Mouse (Mus musculus): ENCODE measurements around the gene Mthfd2. TPM values are rescaled to one million over a fixed set of nuclear protein-coding genes. Genes with fewer than 3 reads are reported as not detected.

Mthfd2 gene
- polyA plus RNA-seq, 1 experiment from 2014 or later, result 21.1 TPM

- Histone ChIP-seq H3K4me3 (ENCODE audit: low read depth, low read length) (no peak overlapping the region), H3K9ac (ENCODE audit: low read length) (no peak overlapping the region), H3K27ac (replicated peaks) (no peak overlapping the region), H3K9me3 (ENCODE audit: control insufficient read depth, low read length) (no peaks in the 10 kb centered on the region), H3K4me2 (replicated peaks; ENCODE audit: low read depth) (no peak overlapping the region), H3K36me3 (ENCODE audit: control insufficient read depth, insufficient read depth, low read length) (no peaks in the 10 kb centered on the region), H3K27me3 (ENCODE audit: control insufficient read depth, insufficient read depth, low read length) (no peaks in the 10 kb centered on the region), H3K4me1 (replicated peaks; ENCODE audit: control insufficient read depth, insufficient read depth) (no peaks in the 10 kb centered on the region)
- DNase-seq (ENCODE audit: low spot score) (no peak), ATAC-seq (ENCODE audit: low FRiP score, low TSS enrichment) (no peak)
- 86% methylated on average over 11 of the region's 11 CpGs for WGBS
- TF ChIP-seq CTCF (IDR thresholded peaks at IDR 0.05; ENCODE audit: low read depth) (no peak), EP300 (optimal IDR thresholded peaks at IDR 0.05) (no peak)
These were observed 52.0 kb downstream of the Mthfd2 start for GRCm38 (mm10) chr6:83273733-83274132.

GRCm38 (mm10) chr6:83268144-83269010, 57.3 kb downstream of the Mthfd2 start:
- Histone ChIP-seq H3K36me3 (ENCODE audit: control insufficient read depth, insufficient read depth, low read length) (no peaks in the 10 kb centered on the region), H3K4me2 (replicated peaks; ENCODE audit: low read depth) (peak overlapping the region; percentile 60), H3K4me3 (ENCODE audit: low read depth, low read length) (peak overlapping the region; percentile 47), H3K4me1 (replicated peaks; ENCODE audit: control insufficient read depth, insufficient read depth) (no peaks in the 10 kb centered on the region), H3K9ac (ENCODE audit: low read length) (peak overlapping the region; percentile 62), H3K27ac (replicated peaks) (peak overlapping the region; percentile 61), H3K9me3 (ENCODE audit: control insufficient read depth, low read length) (no peaks in the 10 kb centered on the region), H3K27me3 (ENCODE audit: control insufficient read depth, insufficient read depth, low read length) (no peaks in the 10 kb centered on the region)
- WGBS, result 3% methylated on average over 28 of the region's 28 CpGs
- DNase-seq (ENCODE audit: low spot score) (peak; percentile 95), ATAC-seq (ENCODE audit: low FRiP score, low TSS enrichment) (peak; percentile 98)
- TF ChIP-seq CTCF (IDR thresholded peaks at IDR 0.05; ENCODE audit: low read depth) (peak; percentile 92), EP300 (optimal IDR thresholded peaks at IDR 0.05) (no peak)

- Histone ChIP-seq H3K36me3 (ENCODE audit: control insufficient read depth, insufficient read depth, low read length) (no peaks in the 10 kb centered on the region), H3K27ac (replicated peaks) (no peak overlapping the region), H3K9ac (ENCODE audit: low read length) (no peak overlapping the region), H3K4me3 (ENCODE audit: low read depth, low read length) (no peak overlapping the region), H3K4me2 (replicated peaks; ENCODE audit: low read depth) (peak overlapping the region; percentile 60), H3K4me1 (replicated peaks; ENCODE audit: control insufficient read depth, insufficient read depth) (no peaks in the 10 kb centered on the region), H3K27me3 (ENCODE audit: control insufficient read depth, insufficient read depth, low read length) (no peaks in the 10 kb centered on the region), H3K9me3 (ENCODE audit: control insufficient read depth, low read length) (no peaks in the 10 kb centered on the region)
- ATAC-seq (ENCODE audit: low FRiP score, low TSS enrichment), result no peak
- TF ChIP-seq EP300 (optimal IDR thresholded peaks at IDR 0.05) (no peak), CTCF (IDR thresholded peaks at IDR 0.05; ENCODE audit: low read depth) (no peak)
- DNase-seq (ENCODE audit: low spot score), result no peak
- 56% methylated on average over 4 of the region's 4 CpGs for WGBS
These were observed 58.1 kb downstream of the Mthfd2 start for GRCm38 (mm10) chr6:83267616-83268015.

- ATAC-seq (ENCODE audit: low FRiP score, low TSS enrichment), result no peak
- Histone ChIP-seq H3K9me3 (ENCODE audit: control insufficient read depth, low read length) (no peaks in the 10 kb centered on the region), H3K36me3 (ENCODE audit: control insufficient read depth, insufficient read depth, low read length) (no peaks in the 10 kb centered on the region), H3K9ac (ENCODE audit: low read length) (no peak overlapping the region), H3K4me3 (ENCODE audit: low read depth, low read length) (no peak overlapping the region), H3K27ac (replicated peaks) (no peak overlapping the region), H3K27me3 (ENCODE audit: control insufficient read depth, insufficient read depth, low read length) (no peaks in the 10 kb centered on the region), H3K4me1 (replicated peaks; ENCODE audit: control insufficient read depth, insufficient read depth) (no peaks in the 10 kb centered on the region), H3K4me2 (replicated peaks; ENCODE audit: low read depth) (no peak overlapping the region)
- DNase-seq (ENCODE audit: low spot score), result no peak
- WGBS, result 92% methylated on average over 4 of the region's 4 CpGs
- no peak for TF ChIP-seq CTCF (IDR thresholded peaks at IDR 0.05; ENCODE audit: low read depth)
- no peak for TF ChIP-seq EP300 (optimal IDR thresholded peaks at IDR 0.05)
These were observed 60.1 kb downstream of the Mthfd2 start for GRCm38 (mm10) chr6:83265653-83266052.

GRCm38 (mm10) chr6:83265253-83265652, 60.5 kb downstream of the Mthfd2 start:
- peak; percentile 68 for TF ChIP-seq CTCF (IDR thresholded peaks at IDR 0.05; ENCODE audit: low read depth)
- no peak for TF ChIP-seq EP300 (optimal IDR thresholded peaks at IDR 0.05)
- DNase-seq (ENCODE audit: low spot score) (peak; percentile 36), ATAC-seq (ENCODE audit: low FRiP score, low TSS enrichment) (no peak)

GRCm38 (mm10) chr6:83264516-83264915, 61.2 kb downstream of the Mthfd2 start:
- Histone ChIP-seq H3K9ac (ENCODE audit: low read length) (no peak overlapping the region), H3K4me3 (ENCODE audit: low read depth, low read length) (no peak overlapping the region), H3K4me2 (replicated peaks; ENCODE audit: low read depth) (no peak overlapping the region), H3K27me3 (ENCODE audit: control insufficient read depth, insufficient read depth, low read length) (no peaks in the 10 kb centered on the region), H3K27ac (replicated peaks) (no peak overlapping the region), H3K36me3 (ENCODE audit: control insufficient read depth, insufficient read depth, low read length) (no peaks in the 10 kb centered on the region), H3K4me1 (replicated peaks; ENCODE audit: control insufficient read depth, insufficient read depth) (no peaks in the 10 kb centered on the region), H3K9me3 (ENCODE audit: control insufficient read depth, low read length) (no peaks in the 10 kb centered on the region)
- peak; percentile 30 for TF ChIP-seq CTCF (IDR thresholded peaks at IDR 0.05; ENCODE audit: low read depth)
- no peak for TF ChIP-seq EP300 (optimal IDR thresholded peaks at IDR 0.05)
- WGBS, result 89% methylated on average over 1 of the region's 1 CpGs
- no peak for ATAC-seq (ENCODE audit: low FRiP score, low TSS enrichment)
- DNase-seq (ENCODE audit: low spot score), result no peak

More at GRCm38 (mm10) chr6:83265253-83265652, 60.5 kb downstream of the Mthfd2 start:
- Histone ChIP-seq H3K27ac (replicated peaks) (no peak overlapping the region), H3K4me1 (replicated peaks; ENCODE audit: control insufficient read depth, insufficient read depth) (no peaks in the 10 kb centered on the region), H3K4me3 (ENCODE audit: low read depth, low read length) (no peak overlapping the region), H3K27me3 (ENCODE audit: control insufficient read depth, insufficient read depth, low read length) (no peaks in the 10 kb centered on the region), H3K9me3 (ENCODE audit: control insufficient read depth, low read length) (no peaks in the 10 kb centered on the region), H3K9ac (ENCODE audit: low read length) (no peak overlapping the region), H3K4me2 (replicated peaks; ENCODE audit: low read depth) (no peak overlapping the region), H3K36me3 (ENCODE audit: control insufficient read depth, insufficient read depth, low read length) (no peaks in the 10 kb centered on the region)

Other genes starting within 250 kb of the Mthfd2 start
- 13.1 and 14.0 TPM in 2 replicates for gene Pcgf1, start 248.0 kb downstream of the Mthfd2 start, polyA plus RNA-seq (2015; fragmentation: Nextera tagmentation; extraction: Ambion mirVana)
- 0.53 and 0.56 TPM in 2 replicates for gene Lbx2, start 239.5 kb downstream of the Mthfd2 start, polyA plus RNA-seq (2015; fragmentation: Nextera tagmentation; extraction: Ambion mirVana)
- 1.1 and 1.4 TPM in 2 replicates for gene Ccdc142, start 224.3 kb downstream of the Mthfd2 start, polyA plus RNA-seq (2015; fragmentation: Nextera tagmentation; extraction: Ambion mirVana)
- 1.1 and 1.3 TPM in 2 replicates for gene Gm42688, start 224.3 kb downstream of the Mthfd2 start, polyA plus RNA-seq (2015; fragmentation: Nextera tagmentation; extraction: Ambion mirVana)
- 108 and 117 TPM in 2 replicates for gene Mrpl53, start 216.9 kb downstream of the Mthfd2 start, polyA plus RNA-seq (2015; fragmentation: Nextera tagmentation; extraction: Ambion mirVana)
- gene Mogs, start 210.4 kb downstream of the Mthfd2 start, polyA plus RNA-seq (2015; fragmentation: Nextera tagmentation; extraction: Ambion mirVana), result 23.2 and 24.4 TPM in 2 replicates
- 57.4 and 59.4 TPM in 2 replicates for gene Wbp1, start 204.3 kb downstream of the Mthfd2 start, polyA plus RNA-seq (2015; fragmentation: Nextera tagmentation; extraction: Ambion mirVana)
- 7.7 and 9.4 TPM in 2 replicates for gene Ino80b, start 200.5 kb downstream of the Mthfd2 start, polyA plus RNA-seq (2015; fragmentation: Nextera tagmentation; extraction: Ambion mirVana)
- 18.5 and 20.4 TPM in 2 replicates for gene Rtkn, start 190.4 kb downstream of the Mthfd2 start, polyA plus RNA-seq (2015; fragmentation: Nextera tagmentation; extraction: Ambion mirVana)
- gene Wdr54, start 169.5 kb downstream of the Mthfd2 start, polyA plus RNA-seq (2015; fragmentation: Nextera tagmentation; extraction: Ambion mirVana), result 1.6 and 1.7 TPM in 2 replicates
- gene 1700003E16Rik, start 169.5 kb downstream of the Mthfd2 start, polyA plus RNA-seq (2015; fragmentation: Nextera tagmentation; extraction: Ambion mirVana), result 1.1 TPM in 2 replicates
- 42.9 and 43.5 TPM in 2 replicates for gene Dctn1, start 160.0 kb downstream of the Mthfd2 start, polyA plus RNA-seq (2015; fragmentation: Nextera tagmentation; extraction: Ambion mirVana)
- 0.08 and 0.18 TPM in 2 replicates for gene Slc4a5, start 106.1 kb downstream of the Mthfd2 start, polyA plus RNA-seq (2015; fragmentation: Nextera tagmentation; extraction: Ambion mirVana)
- gene Mob1a, start 108 bp upstream of the Mthfd2 start, polyA plus RNA-seq (2015; fragmentation: Nextera tagmentation; extraction: Ambion mirVana), result 31.0 and 32.5 TPM in 2 replicates
- gene Bola3, start 23.2 kb upstream of the Mthfd2 start, polyA plus RNA-seq (2015; fragmentation: Nextera tagmentation; extraction: Ambion mirVana), result 156 and 162 TPM in 2 replicates
- 21.4 and 22.7 TPM in 2 replicates for gene Tet3, start 133.2 kb upstream of the Mthfd2 start, polyA plus RNA-seq (2015; fragmentation: Nextera tagmentation; extraction: Ambion mirVana)
- gene Dguok, start 181.1 kb upstream of the Mthfd2 start, polyA plus RNA-seq (2015; fragmentation: Nextera tagmentation; extraction: Ambion mirVana), result 44.2 and 45.8 TPM in 2 replicates
- 2,872 and 3,802 TPM in 2 replicates for gene Actg2, start 210.4 kb upstream of the Mthfd2 start, polyA plus RNA-seq (2015; fragmentation: Nextera tagmentation; extraction: Ambion mirVana)
- gene Stambp, start 246.8 kb upstream of the Mthfd2 start, polyA plus RNA-seq (2015; fragmentation: Nextera tagmentation; extraction: Ambion mirVana), result 26.4 and 26.9 TPM in 2 replicates